Mouse (Mus musculus) granulocyte monocyte progenitor cell, adult 5-6 weeks (primary cell): ENCODE results near the gene Gpn2. TPM values are rescaled to one million over a fixed set of nuclear protein-coding genes. Genes with fewer than 3 reads are reported as not detected.

Experiments used
- total RNA-seq, 2 experiments: library from RNA; stranded (forward) in 1 of 2; stranded (reverse) in 1 of 2; fragments of 200-712, 200-1000 nt in 1 of 2; fragments of >200 nt in 1 of 2; fragmentation: Nextera tagmentation in 1 of 2; gene quantifications; 2 replicates each; pipeline ENCODE4 v1.2.3; 2014 to 2017

Gpn2 gene
- total RNA-seq, 2 experiments from 2014 or later, result 16.2 to 27.2 TPM

Other genes starting within 250 kb of the Gpn2 start
- gene Wdtc1, start 230.9 kb upstream of the Gpn2 start, total RNA-seq (2014; fragmentation: Nextera tagmentation), result 10.2 and 10.7 TPM in 2 replicates
- 7.2 and 9.1 TPM in 2 replicates for gene Wdtc1, start 230.9 kb upstream of the Gpn2 start, total RNA-seq (2017)
- gene Slc9a1, start 214.7 kb upstream of the Gpn2 start, total RNA-seq (2014; fragmentation: Nextera tagmentation), result 17.4 and 22.1 TPM in 2 replicates
- 9.9 and 14.6 TPM in 2 replicates for gene Slc9a1, start 214.7 kb upstream of the Gpn2 start, total RNA-seq (2017)
- not detected in 2 replicates for gene Tent5b, start 104.2 kb upstream of the Gpn2 start, total RNA-seq (2014; fragmentation: Nextera tagmentation)
- not detected in 2 replicates for gene Tent5b, start 104.2 kb upstream of the Gpn2 start, total RNA-seq (2017)
- not detected in 2 replicates for gene Trnp1, start 85.8 kb upstream of the Gpn2 start, total RNA-seq (2014; fragmentation: Nextera tagmentation)
- not detected in 2 replicates for gene Trnp1, start 85.8 kb upstream of the Gpn2 start, total RNA-seq (2017)
- 0.32 TPM in 1 of 2 replicates, not detected in the other for gene Kdf1, start 65.4 kb upstream of the Gpn2 start, total RNA-seq (2014; fragmentation: Nextera tagmentation)
- not detected in 2 replicates for gene Kdf1, start 65.4 kb upstream of the Gpn2 start, total RNA-seq (2017)
- 246 and 253 TPM in 2 replicates for gene Nudc, start 38.4 kb upstream of the Gpn2 start, total RNA-seq (2014; fragmentation: Nextera tagmentation)
- gene Nudc, start 38.4 kb upstream of the Gpn2 start, total RNA-seq (2017), result 262 and 283 TPM in 2 replicates
- gene Nr0b2, start 31.0 kb upstream of the Gpn2 start, total RNA-seq (2014; fragmentation: Nextera tagmentation), result 4.0 and 6.4 TPM in 2 replicates
- 1.4 and 2.0 TPM in 2 replicates for gene Nr0b2, start 31.0 kb upstream of the Gpn2 start, total RNA-seq (2017)
- gene Gpatch3, start 9.6 kb upstream of the Gpn2 start, total RNA-seq (2014; fragmentation: Nextera tagmentation), result 4.2 and 17.8 TPM in 2 replicates
- gene Gpatch3, start 9.6 kb upstream of the Gpn2 start, total RNA-seq (2017), result 18.3 and 23.7 TPM in 2 replicates
- gene Sfn, start 17.8 kb downstream of the Gpn2 start, total RNA-seq (2014; fragmentation: Nextera tagmentation), result 2.8 and 3.1 TPM in 2 replicates
- gene Sfn, start 17.8 kb downstream of the Gpn2 start, total RNA-seq (2017), result 3.6 and 4.3 TPM in 2 replicates
- gene Zdhhc18, start 65.8 kb downstream of the Gpn2 start, total RNA-seq (2014; fragmentation: Nextera tagmentation), result 12.9 and 22.4 TPM in 2 replicates
- gene Zdhhc18, start 65.8 kb downstream of the Gpn2 start, total RNA-seq (2017), result 10.7 and 12.5 TPM in 2 replicates
- 8.7 and 11.5 TPM in 2 replicates for gene Pigv, start 88.3 kb downstream of the Gpn2 start, total RNA-seq (2014; fragmentation: Nextera tagmentation)
- gene Pigv, start 88.3 kb downstream of the Gpn2 start, total RNA-seq (2017), result 6.6 and 8.1 TPM in 2 replicates
- gene Arid1a, start 172.4 kb downstream of the Gpn2 start, total RNA-seq (2014; fragmentation: Nextera tagmentation), result 125 and 153 TPM in 2 replicates
- gene Arid1a, start 172.4 kb downstream of the Gpn2 start, total RNA-seq (2017), result 26.6 and 33.2 TPM in 2 replicates